ENCODE assay signal across 15 mouse cellular contexts in the genomic region with DNA sequence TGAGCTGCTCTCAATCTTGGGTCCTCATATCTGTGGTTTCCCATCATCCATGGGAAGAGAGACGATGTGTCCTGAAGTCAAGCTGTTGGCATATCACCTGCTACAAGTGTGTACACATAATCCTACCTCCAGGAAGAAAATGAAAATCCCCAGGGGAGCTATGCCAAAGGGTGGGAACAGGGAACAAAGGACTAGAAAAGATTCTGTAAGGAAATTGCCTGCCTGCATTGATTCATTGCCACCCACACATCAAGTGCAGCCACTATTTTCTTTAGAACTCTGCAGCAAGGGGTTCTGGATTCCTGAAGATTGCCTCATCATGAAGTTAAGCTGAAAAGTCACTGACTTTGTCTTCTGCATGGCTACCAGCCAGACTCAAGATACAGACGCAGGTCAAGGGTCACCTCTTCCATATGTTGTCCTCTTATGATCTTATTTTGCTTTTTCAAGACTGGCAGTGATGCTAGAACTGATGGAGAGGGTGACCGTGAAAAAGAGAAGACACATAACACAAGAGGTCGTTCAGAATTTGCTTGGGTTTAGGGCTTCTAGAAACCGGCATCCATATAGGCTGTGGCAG.
"Had no signal": no experiment of that assay in that cellular context is flagged by ENCODE, and none has a peak within 500 bp of the region (broad histone marks: within the 10 kb centered on the region; RNA-seq: fewer than 3 reads in every experiment).

No protein-coding gene starts in this region.

- H3K4me1 ChIP-seq: limb, embryonic 15.5 days; liver, embryonic 13.5 days; midbrain, embryonic 15.5 days; neural tube, embryonic 12.5 days had no signal

- H3K4me3 ChIP-seq: kidney, embryonic 15.5 days; left cerebral cortex, adult 2 months; limb, embryonic 15.5 days; liver, embryonic 13.5 days; midbrain, embryonic 15.5 days; neural tube, embryonic 12.5 days had no signal

- H3K9me3 ChIP-seq: kidney, embryonic 15.5 days; limb, embryonic 15.5 days; liver, embryonic 13.5 days; midbrain, embryonic 15.5 days; neural tube, embryonic 12.5 days had no signal

- H3K36me3 ChIP-seq: kidney, embryonic 15.5 days; limb, embryonic 15.5 days; liver, embryonic 13.5 days; midbrain, embryonic 15.5 days; neural tube, embryonic 12.5 days had no signal

- ATAC-seq: intestine, embryonic 16.5 days; liver, postnatal 0 days; midbrain, embryonic 15.5 days had no signal

- H3K9ac ChIP-seq: kidney, embryonic 15.5 days; limb, embryonic 15.5 days; liver, embryonic 13.5 days; liver, postnatal 0 days; midbrain, embryonic 15.5 days; neural tube, embryonic 12.5 days had no signal

- H3K4me2 ChIP-seq: kidney, embryonic 15.5 days; limb, embryonic 15.5 days; liver, embryonic 13.5 days; midbrain, embryonic 15.5 days; neural tube, embryonic 12.5 days had no signal

- H3K27ac ChIP-seq: kidney, embryonic 15.5 days; left cerebral cortex, adult 2 months; limb, embryonic 15.5 days; liver, embryonic 13.5 days; midbrain, embryonic 15.5 days; neural tube, embryonic 12.5 days had no signal

- H3K27me3 ChIP-seq: kidney, embryonic 15.5 days; limb, embryonic 15.5 days; liver, embryonic 13.5 days; midbrain, embryonic 15.5 days; neural tube, embryonic 12.5 days had no signal

- DNase-seq: kidney, adult 2 months; kidney, postnatal 14 days; liver, embryonic 13.5 days; liver, postnatal 0 days; lung, postnatal 36 days; retina, postnatal 1 day; right cerebral cortex, postnatal 4 days; spleen, adult 18-20 months; thymus, postnatal 14 days had no signal
